Mouse (Mus musculus) megakaryocyte, embryonic 14.5 days (primary cell): ENCODE measurements at regions not wholly inside any gene's neighbourhood (a gene's known extent, or its start where the extent isn't known, plus 50 kb on each side); places are given as distances from the start of the nearest gene placed in this dataset.

Source experiments
- H3K27me3 ChIP-seq: replicated peaks from 2 replicates; pipeline ENCODE3; 2012; ENCODE audit warnings: inconsistent platforms
- H3K36me3 ChIP-seq: replicated peaks from 2 replicates; pipeline ENCODE3; 2012; ENCODE audit warnings: low read length, inconsistent platforms, mixed read lengths
- H3K4me1 ChIP-seq: 2 replicates; pipeline ENCODE4 v1.6.1; 2012; ENCODE audit warnings: inconsistent platforms
- H3K4me3 ChIP-seq: replicated peaks from 2 replicates; pipeline ENCODE3; 2012; ENCODE audit warnings: moderate library complexity, mild to moderate bottlenecking, inconsistent platforms
- H3K9me3 ChIP-seq: 2 replicates; pipeline ENCODE4 v1.6.1; 2012; ENCODE audit warnings: inconsistent platforms
- FLI1 ChIP-seq: IDR thresholded peaks from 2 replicates; pipeline ENCODE4 v1.6.1; 2012; ENCODE audit warnings: low read length, inconsistent platforms, mixed read lengths
- GATA1 ChIP-seq: IDR thresholded peaks from 3 replicates; pipeline ENCODE4 v1.6.1; 2012; ENCODE audit warnings: mixed read lengths, low read length, inconsistent platforms, borderline replicate concordance

GRCm38 (mm10) chr15:68362081-68363057 lies 1861.7 kb upstream of the Lrrc6 start:
- TF ChIP-seq FLI1 (no peak), GATA1 (no peak)
- Histone ChIP-seq H3K36me3 (no peaks in the 10 kb centered on the region), H3K4me1 (peaks cover 31% of the 10 kb centered on the region), H3K27me3 (peaks cover 2% of the 10 kb centered on the region), H3K9me3 (no peaks in the 10 kb centered on the region), H3K4me3 (peak overlapping the region; percentile 94)

GRCm38 (mm10) chr15:68360956-68361908 lies 1860.5 kb upstream of the Lrrc6 start:
- H3K4me3 ChIP-seq = peak overlapping the region; percentile 94
- TF ChIP-seq FLI1 (no peak), GATA1 (no peak)

GRCm38 (mm10) chr15:68359496-68359895 lies 1858.8 kb upstream of the Lrrc6 start:
- no peak overlapping the region for H3K4me3 ChIP-seq
- H3K36me3 ChIP-seq = no peaks in the 10 kb centered on the region
- peaks cover 31% of the 10 kb centered on the region for H3K4me1 ChIP-seq
- no peak for TF ChIP-seq GATA1
- no peak for TF ChIP-seq FLI1
- H3K27me3 ChIP-seq = no peaks in the 10 kb centered on the region
- no peaks in the 10 kb centered on the region for H3K9me3 ChIP-seq

More at GRCm38 (mm10) chr15:68360956-68361908, 1860.5 kb upstream of the Lrrc6 start:
- H3K36me3 ChIP-seq = no peaks in the 10 kb centered on the region
- H3K9me3 ChIP-seq = no peaks in the 10 kb centered on the region
- H3K4me1 ChIP-seq = peaks cover 31% of the 10 kb centered on the region
- H3K27me3 ChIP-seq = no peaks in the 10 kb centered on the region

GRCm38 (mm10) chr15:68355957-68356356 lies 1855.2 kb upstream of the Lrrc6 start:
- Histone ChIP-seq H3K36me3 (peaks cover 2% of the 10 kb centered on the region), H3K4me1 (peaks cover 19% of the 10 kb centered on the region), H3K27me3 (no peaks in the 10 kb centered on the region), H3K9me3 (no peaks in the 10 kb centered on the region), H3K4me3 (no peak overlapping the region)
- TF ChIP-seq GATA1 (no peak), FLI1 (no peak)

DNA sequence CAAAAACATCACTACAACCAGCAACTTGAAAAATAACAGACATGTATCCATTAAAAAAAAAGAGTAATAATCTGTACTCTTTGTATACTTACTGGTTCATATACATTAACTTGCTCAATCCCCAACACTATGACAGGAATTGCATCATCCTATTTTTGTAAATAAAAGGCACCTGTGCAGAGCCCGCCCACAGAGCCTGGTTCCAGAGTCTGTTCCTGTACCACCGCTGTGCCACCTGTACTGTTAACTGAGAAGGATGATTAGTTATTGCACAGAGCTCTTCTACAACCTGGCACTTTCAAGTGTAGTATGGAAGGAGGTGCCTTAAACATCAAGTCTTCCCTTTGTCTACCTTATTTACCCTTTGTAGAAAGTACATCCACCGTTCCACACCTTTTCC lies 1843.9 kb upstream of the Lrrc6 start:
- Histone ChIP-seq H3K9me3 (no peaks in the 10 kb centered on the region), H3K4me3 (no peak overlapping the region), H3K36me3 (peaks cover 22% of the 10 kb centered on the region), H3K27me3 (no peaks in the 10 kb centered on the region), H3K4me1 (peaks cover 14% of the 10 kb centered on the region; the same call in 1 of the 2 replicates)
- TF ChIP-seq GATA1 (no peak), FLI1 (no peak)

DNA sequence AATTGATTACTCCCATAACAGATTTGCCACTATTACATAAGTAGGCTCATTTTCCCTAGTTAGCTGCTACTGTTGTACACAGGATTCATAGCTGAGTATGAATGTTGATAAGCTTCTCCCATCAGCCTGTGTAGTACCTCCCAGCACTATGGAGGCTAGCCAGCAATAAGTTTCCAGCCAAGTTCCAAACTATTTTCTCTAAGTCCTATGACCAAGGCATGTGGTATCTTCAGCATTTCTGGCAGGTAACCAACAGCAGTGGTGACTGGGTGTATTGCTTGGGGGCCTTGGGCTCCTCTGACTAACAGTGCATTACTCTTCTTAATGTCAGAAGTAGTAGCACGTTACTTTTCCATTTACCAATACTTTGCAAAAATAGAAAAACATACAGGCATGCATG lies 1841.8 kb upstream of the Lrrc6 start:
- no peak for TF ChIP-seq GATA1
- TF ChIP-seq FLI1 = no peak
- Histone ChIP-seq H3K27me3 (no peaks in the 10 kb centered on the region), H3K36me3 (peaks cover 33% of the 10 kb centered on the region), H3K4me3 (no peak overlapping the region), H3K4me1 (peaks cover 14% of the 10 kb centered on the region; the same call in 1 of the 2 replicates), H3K9me3 (no peaks in the 10 kb centered on the region)

- peaks cover 7% of the 10 kb centered on the region; the same call in 1 of the 2 replicates for H3K4me1 ChIP-seq
Observed at GRCm38 (mm10) chr15:68341056-68341455, 1840.3 kb upstream of the Lrrc6 start.

GRCm38 (mm10) chr15:68337264-68337663 lies 1836.6 kb upstream of the Lrrc6 start:
- no peaks in the 10 kb centered on the region for H3K9me3 ChIP-seq
- H3K27me3 ChIP-seq = no peaks in the 10 kb centered on the region
- peaks cover 29% of the 10 kb centered on the region for H3K36me3 ChIP-seq
- no peak overlapping the region for H3K4me3 ChIP-seq
- H3K4me1 ChIP-seq = no peaks in the 10 kb centered on the region
- no peak for TF ChIP-seq FLI1

More at GRCm38 (mm10) chr15:68341056-68341455, 1840.3 kb upstream of the Lrrc6 start:
- TF ChIP-seq GATA1 (no peak), FLI1 (no peak)
- Histone ChIP-seq H3K27me3 (no peaks in the 10 kb centered on the region), H3K36me3 (peaks cover 35% of the 10 kb centered on the region), H3K9me3 (no peaks in the 10 kb centered on the region), H3K4me3 (no peak overlapping the region)

DNA sequence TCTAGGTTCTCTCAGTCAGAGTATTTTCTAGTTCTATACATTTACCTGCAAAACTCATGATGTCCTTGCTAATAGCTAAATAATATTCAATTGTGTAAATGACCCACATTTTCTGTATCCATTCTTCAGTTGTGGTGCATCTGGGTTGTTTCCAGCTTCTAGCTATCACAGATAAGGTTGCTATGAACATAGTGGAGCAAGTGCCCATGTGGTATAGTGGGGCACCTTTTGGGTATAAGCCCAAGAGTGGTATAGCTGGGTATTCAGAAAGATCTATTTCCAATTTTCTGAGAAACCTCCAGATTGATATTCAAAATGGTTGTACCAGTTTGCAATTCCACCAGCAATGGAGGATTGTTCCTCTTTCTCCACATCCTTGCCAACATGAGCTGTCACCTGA lies 1835.1 kb upstream of the Lrrc6 start:
- Histone ChIP-seq H3K36me3 (peaks cover 25% of the 10 kb centered on the region), H3K9me3 (no peaks in the 10 kb centered on the region), H3K27me3 (no peaks in the 10 kb centered on the region), H3K4me3 (no peak overlapping the region), H3K4me1 (no peaks in the 10 kb centered on the region)
- TF ChIP-seq FLI1 (no peak), GATA1 (no peak)
